Mouse (Mus musculus): ENCODE measurements at regions not wholly inside any gene's neighbourhood (a gene's known extent, or its start where the extent isn't known, plus 50 kb on each side); places are given as distances from the start of the nearest gene placed in this dataset.

GRCm38 (mm10) chr17:83015656-83016055 is 199.4 kb upstream of the Pkdcc start:
- no peaks in the 10 kb centered on the region for H3K36me3 ChIP-seq
- no peaks in the 10 kb centered on the region for H3K27me3 ChIP-seq (ENCODE audit: insufficient read depth, poor library complexity, severe bottlenecking)
- no peak for DNase-seq (ENCODE audit: low spot score)
- 74% methylated on average over 2 of the region's 2 CpGs for WGBS
- 0 out of 2 replicates have a peak, but pooled peaks cover 2% of the 10 kb centered on the region for H3K4me1 ChIP-seq (replicated peaks)
- no peak overlapping the region for H3K27ac ChIP-seq
- H3K4me3 ChIP-seq = no peak overlapping the region
- no peaks in the 10 kb centered on the region for H3K9me3 ChIP-seq

DNA sequence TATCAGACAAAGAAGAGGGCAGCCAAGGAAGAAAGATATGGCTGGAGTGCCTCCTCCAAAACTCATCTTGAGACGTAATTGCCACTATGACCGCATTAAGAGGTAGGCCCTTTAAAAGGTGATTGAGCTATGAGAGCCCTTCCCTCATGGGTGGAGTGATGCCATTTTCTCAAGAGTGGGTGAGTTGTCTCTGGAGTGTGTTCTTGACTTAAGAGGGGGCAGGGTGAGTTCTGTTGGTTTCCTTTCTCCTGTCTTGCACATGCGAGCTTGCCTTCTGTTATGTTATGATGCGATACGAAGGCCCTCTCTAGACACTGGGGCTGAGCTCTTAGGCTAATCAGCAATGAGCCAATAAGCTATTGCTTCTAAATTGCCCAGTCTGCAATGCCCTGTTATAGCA is 198.2 kb upstream of the Pkdcc start:
- 92% methylated on average over 5 of the region's 5 CpGs for WGBS
- Histone ChIP-seq H3K27me3 (ENCODE audit: insufficient read depth, poor library complexity, severe bottlenecking) (no peaks in the 10 kb centered on the region), H3K9me3 (no peaks in the 10 kb centered on the region), H3K27ac (no peak overlapping the region), H3K4me3 (no peak overlapping the region), H3K36me3 (no peaks in the 10 kb centered on the region), H3K4me1 (replicated peaks) (0 out of 2 replicates have a peak, but pooled peaks cover 2% of the 10 kb centered on the region)
- no peak for DNase-seq (ENCODE audit: low spot score)

DNA sequence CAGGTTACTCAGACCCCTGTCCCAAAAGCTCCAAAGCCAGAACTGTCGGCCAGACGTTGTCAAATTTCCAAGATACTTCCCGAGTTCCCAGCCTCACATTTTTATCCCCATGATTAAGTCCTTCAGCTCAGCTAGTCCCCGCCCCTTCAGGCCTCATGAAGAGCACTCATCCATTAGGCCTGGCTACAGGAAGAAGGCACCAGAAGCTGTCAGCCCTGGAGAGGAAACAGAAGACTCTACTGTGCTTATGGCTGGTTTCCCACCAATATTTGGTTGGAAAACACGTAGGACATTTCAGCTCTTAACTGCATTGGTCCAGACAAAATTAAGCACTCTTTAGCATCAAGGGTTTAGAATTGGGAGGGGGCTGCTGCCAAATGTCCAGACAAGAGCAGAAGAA is 195.8 kb upstream of the Pkdcc start:
- H3K4me1 ChIP-seq (replicated peaks) = 0 out of 2 replicates have a peak, but pooled peaks cover 2% of the 10 kb centered on the region
- H3K27ac ChIP-seq = no peak overlapping the region
- WGBS = 81% methylated on average over 5 of the region's 5 CpGs
- H3K4me3 ChIP-seq = no peak overlapping the region
- no peak for DNase-seq (ENCODE audit: low spot score)
- H3K27me3 ChIP-seq (ENCODE audit: insufficient read depth, poor library complexity, severe bottlenecking) = no peaks in the 10 kb centered on the region
- no peaks in the 10 kb centered on the region for H3K9me3 ChIP-seq
- H3K36me3 ChIP-seq = no peaks in the 10 kb centered on the region

DNA sequence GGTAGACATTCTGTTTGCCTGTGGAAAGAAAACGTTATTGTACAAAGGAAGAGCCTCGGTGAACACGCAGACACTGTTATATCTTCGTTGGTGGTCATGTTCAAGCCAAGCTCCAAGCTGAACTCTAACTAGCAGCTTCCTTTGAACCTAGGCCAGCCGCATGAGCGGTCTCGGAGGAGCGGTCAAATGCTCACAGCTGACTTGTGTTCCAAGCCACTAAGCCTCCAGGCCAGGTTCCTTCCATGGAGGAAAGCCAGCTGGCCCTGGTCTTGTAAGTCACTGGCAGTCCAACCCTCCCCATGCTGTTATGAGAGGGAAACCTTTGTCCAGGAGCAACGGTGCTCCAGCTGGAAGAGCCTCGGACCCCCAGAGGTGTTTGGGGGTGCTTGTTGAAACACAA is 194.5 kb upstream of the Pkdcc start:
- no peak overlapping the region for H3K4me3 ChIP-seq
- no peak overlapping the region for H3K27ac ChIP-seq
- 0 out of 2 replicates have a peak, but pooled peaks cover 2% of the 10 kb centered on the region for H3K4me1 ChIP-seq (replicated peaks)
- DNase-seq (ENCODE audit: low spot score) = no peak
- WGBS = 84% methylated on average over 10 of the region's 10 CpGs
- H3K36me3 ChIP-seq = no peaks in the 10 kb centered on the region
- no peaks in the 10 kb centered on the region for H3K9me3 ChIP-seq
- H3K27me3 ChIP-seq (ENCODE audit: insufficient read depth, poor library complexity, severe bottlenecking) = no peaks in the 10 kb centered on the region

DNA sequence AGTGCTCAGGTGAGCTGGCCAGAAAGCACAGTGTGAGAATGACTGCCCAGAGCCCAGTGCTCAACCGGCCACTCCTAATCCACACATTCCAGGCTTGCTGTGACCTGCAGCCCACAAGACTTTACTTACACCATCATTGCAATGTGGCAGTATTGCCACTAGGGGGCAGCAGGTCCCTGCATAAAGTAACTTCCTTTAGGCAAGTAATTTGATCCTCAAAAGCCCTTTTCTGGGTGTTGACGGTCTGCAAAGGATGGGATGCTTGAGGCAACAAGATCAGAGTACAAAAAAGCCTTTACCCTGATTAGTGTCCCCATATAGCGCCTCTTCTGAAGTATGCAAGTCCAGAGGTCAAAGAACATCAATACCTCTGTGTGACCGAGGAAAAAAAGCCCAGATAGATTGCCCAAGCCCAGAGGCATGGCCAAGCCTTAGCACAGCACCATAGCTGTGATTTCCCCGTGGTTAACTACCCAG is 189.7 kb upstream of the Pkdcc start:
- WGBS = 21% methylated on average over 5 of the region's 5 CpGs
- H3K27ac ChIP-seq = no peak overlapping the region
- no peaks in the 10 kb centered on the region for H3K27me3 ChIP-seq (ENCODE audit: insufficient read depth, poor library complexity, severe bottlenecking)
- peaks cover 7% of the 10 kb centered on the region for H3K9me3 ChIP-seq
- H3K4me1 ChIP-seq (replicated peaks) = no peaks in the 10 kb centered on the region
- no peak overlapping the region for H3K4me3 ChIP-seq
- peak; percentile 87 for DNase-seq (ENCODE audit: low spot score)
- no peaks in the 10 kb centered on the region for H3K36me3 ChIP-seq

- 77% methylated on average over 6 of the region's 6 CpGs for WGBS
- Histone ChIP-seq H3K27me3 (ENCODE audit: insufficient read depth, poor library complexity, severe bottlenecking) (no peaks in the 10 kb centered on the region), H3K4me1 (replicated peaks) (no peaks in the 10 kb centered on the region), H3K4me3 (no peak overlapping the region), H3K27ac (no peak overlapping the region), H3K36me3 (no peaks in the 10 kb centered on the region), H3K9me3 (peaks cover under 1% of the 10 kb centered on the region; the same call in 1 of the 2 replicates)
- DNase-seq (ENCODE audit: low spot score) = no peak
Measured at GRCm38 (mm10) chr17:83034914-83035573, 180.0 kb upstream of the Pkdcc start.

- H3K4me1 ChIP-seq (replicated peaks) = no peaks in the 10 kb centered on the region
Measured at GRCm38 (mm10) chr17:83035574-83035918, 179.5 kb upstream of the Pkdcc start.

GRCm38 (mm10) chr17:83039563-83039962 is 175.5 kb upstream of the Pkdcc start:
- H3K4me3 ChIP-seq = no peak overlapping the region
- no peak overlapping the region for H3K27ac ChIP-seq
- 89% methylated on average over 3 of the region's 3 CpGs for WGBS
- H3K27me3 ChIP-seq (ENCODE audit: insufficient read depth, poor library complexity, severe bottlenecking) = peaks cover under 1% of the 10 kb centered on the region; the same call in 1 of the 2 replicates
- peaks cover 9% of the 10 kb centered on the region; the same call in 1 of the 2 replicates for H3K4me1 ChIP-seq (replicated peaks)
- no peak for DNase-seq (ENCODE audit: low spot score)
- no peaks in the 10 kb centered on the region for H3K9me3 ChIP-seq
- no peaks in the 10 kb centered on the region for H3K36me3 ChIP-seq

More at GRCm38 (mm10) chr17:83035574-83035918, 179.5 kb upstream of the Pkdcc start:
- H3K27ac ChIP-seq = no peak overlapping the region
- H3K9me3 ChIP-seq = no peaks in the 10 kb centered on the region
- H3K27me3 ChIP-seq (ENCODE audit: insufficient read depth, poor library complexity, severe bottlenecking) = no peaks in the 10 kb centered on the region
- H3K4me3 ChIP-seq = no peak overlapping the region
- WGBS = 87% methylated on average over 5 of the region's 5 CpGs
- H3K36me3 ChIP-seq = no peaks in the 10 kb centered on the region
- DNase-seq (ENCODE audit: low spot score) = no peak

DNA sequence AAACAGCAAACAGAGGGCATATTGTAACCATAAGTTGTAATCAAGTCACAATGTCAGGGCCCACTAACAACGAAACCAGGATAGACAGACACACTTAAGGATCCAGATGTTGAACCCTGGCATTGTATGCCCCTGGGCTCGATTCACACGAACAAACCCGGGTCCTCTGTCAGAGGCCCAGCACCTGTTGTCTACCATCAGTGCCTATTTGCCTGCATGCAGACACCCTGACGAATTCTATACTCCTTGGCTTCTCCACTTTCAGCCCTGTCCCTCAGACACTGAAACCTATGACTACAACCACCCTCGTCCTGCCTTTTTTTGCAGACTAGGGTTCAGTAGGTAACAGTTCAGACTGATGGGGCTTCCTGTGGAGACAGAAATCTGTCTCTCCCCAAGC is 170.6 kb upstream of the Pkdcc start:
- no peak for DNase-seq (ENCODE audit: low spot score)
- WGBS = 76% methylated on average over 6 of the region's 6 CpGs
- no peaks in the 10 kb centered on the region for H3K36me3 ChIP-seq
- H3K27ac ChIP-seq = no peak overlapping the region
- H3K27me3 ChIP-seq (ENCODE audit: insufficient read depth, poor library complexity, severe bottlenecking) = peaks cover 45% of the 10 kb centered on the region
- H3K4me3 ChIP-seq = no peak overlapping the region
- no peaks in the 10 kb centered on the region for H3K9me3 ChIP-seq
- H3K4me1 ChIP-seq (replicated peaks) = peaks cover 10% of the 10 kb centered on the region; the same call in 1 of the 2 replicates

- no peaks in the 10 kb centered on the region for H3K36me3 ChIP-seq
- DNase-seq (ENCODE audit: low spot score) = no peak
- H3K27me3 ChIP-seq (ENCODE audit: insufficient read depth, poor library complexity, severe bottlenecking) = peaks cover 72% of the 10 kb centered on the region
- H3K9me3 ChIP-seq = no peaks in the 10 kb centered on the region
- H3K4me1 ChIP-seq (replicated peaks) = peaks cover 29% of the 10 kb centered on the region
- H3K27ac ChIP-seq = no peak overlapping the region
- 86% methylated on average over 13 of the region's 13 CpGs for WGBS
- no peak overlapping the region for H3K4me3 ChIP-seq
Measured at GRCm38 (mm10) chr17:83049972-83050535, 165.0 kb upstream of the Pkdcc start.

DNA sequence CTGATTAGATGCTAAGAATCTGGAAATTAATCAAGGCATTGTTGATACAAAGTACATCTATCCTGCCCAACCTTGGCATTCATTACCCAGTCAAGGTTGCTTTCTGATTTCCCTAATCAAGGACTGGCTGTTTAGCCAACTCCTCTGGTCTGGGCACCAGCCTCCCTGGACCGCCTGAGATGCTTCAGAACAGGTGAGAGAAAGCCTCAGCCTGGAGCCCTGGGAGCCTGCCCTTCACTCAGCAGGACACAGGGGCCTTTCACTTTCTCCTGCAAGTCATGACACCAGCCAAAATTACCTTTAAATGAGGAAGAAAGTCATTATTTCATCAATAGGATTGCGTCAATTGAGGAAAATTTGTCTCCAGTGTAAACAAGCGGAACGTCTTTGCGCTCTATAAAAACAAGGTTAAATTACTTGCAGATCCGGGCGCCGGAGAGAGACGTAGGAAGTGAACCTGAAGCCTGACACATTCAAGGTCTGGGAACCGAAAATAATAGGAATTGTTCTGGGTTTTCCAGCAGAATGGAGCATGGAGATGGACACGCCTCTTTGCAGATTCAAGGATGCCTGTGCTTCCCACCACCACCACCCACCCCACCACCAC is 164.4 kb upstream of the Pkdcc start:
- DNase-seq (ENCODE audit: low spot score) = peak; percentile 8
- Histone ChIP-seq H3K27me3 (ENCODE audit: insufficient read depth, poor library complexity, severe bottlenecking) (peaks cover 66% of the 10 kb centered on the region), H3K4me3 (no peak overlapping the region), H3K27ac (no peak overlapping the region), H3K9me3 (no peaks in the 10 kb centered on the region), H3K36me3 (no peaks in the 10 kb centered on the region), H3K4me1 (replicated peaks) (peaks cover 29% of the 10 kb centered on the region)
- WGBS = 46% methylated on average over 11 of the region's 11 CpGs

- H3K27ac ChIP-seq = peak overlapping the region; percentile 64; the same call in 1 of the 2 replicates
- no peak for DNase-seq (ENCODE audit: low spot score)
- peaks cover 54% of the 10 kb centered on the region for H3K27me3 ChIP-seq (ENCODE audit: insufficient read depth, poor library complexity, severe bottlenecking)
- no peaks in the 10 kb centered on the region for H3K36me3 ChIP-seq
- H3K4me3 ChIP-seq = no peak overlapping the region
- WGBS = 42% methylated on average over 6 of the region's 6 CpGs
- H3K9me3 ChIP-seq = no peaks in the 10 kb centered on the region
- peaks cover 29% of the 10 kb centered on the region for H3K4me1 ChIP-seq (replicated peaks)
Measured at GRCm38 (mm10) chr17:83052613-83053140, 162.4 kb upstream of the Pkdcc start.

DNA sequence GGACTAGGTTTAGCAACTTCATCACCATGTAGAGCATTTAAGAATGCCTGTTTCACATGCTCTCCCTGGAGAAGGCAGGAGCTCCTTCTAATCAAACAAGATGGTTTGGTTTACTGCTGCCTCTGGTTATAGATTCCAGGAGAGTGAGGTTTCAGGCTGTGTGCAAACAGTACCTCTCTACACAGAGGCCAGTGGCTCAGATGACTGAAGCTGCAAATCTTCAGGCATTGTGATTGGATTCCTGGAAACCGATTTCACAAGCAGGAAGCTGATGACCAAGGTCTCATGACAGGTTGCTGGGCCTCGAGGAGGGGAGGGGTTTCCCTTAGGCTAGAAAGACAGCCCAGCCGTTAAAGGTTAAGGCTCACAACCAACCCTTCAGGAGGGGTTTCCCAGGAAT is 157.3 kb upstream of the Pkdcc start:
- H3K9me3 ChIP-seq = no peaks in the 10 kb centered on the region
- 55% methylated on average over 3 of the region's 3 CpGs for WGBS
- no peak for DNase-seq (ENCODE audit: low spot score)
- H3K4me1 ChIP-seq (replicated peaks) = peaks cover 2% of the 10 kb centered on the region
- no peak overlapping the region for H3K27ac ChIP-seq
- no peaks in the 10 kb centered on the region for H3K36me3 ChIP-seq
- no peak overlapping the region for H3K4me3 ChIP-seq
- peaks cover 19% of the 10 kb centered on the region; the same call in 1 of the 2 replicates for H3K27me3 ChIP-seq (ENCODE audit: insufficient read depth, poor library complexity, severe bottlenecking)
